Mouse (Mus musculus): Measurements from ENCODE around the gene Cers3. TPM values are rescaled to one million over a fixed set of nuclear protein-coding genes. Genes with fewer than 3 reads are reported as not detected.

Cers3 gene
- 0.27 and 0.40 TPM in 2 replicates for polyA plus RNA-seq (2014; fragmentation: Nextera tagmentation; extraction: Ambion mirVana)

GRCm38 (mm10) chr7:66743377-66743781, at the start of gene Cers3:
Gene Cers3 (plus strand): TSS chr7:66743504.
- no peak for DNase-seq (ENCODE audit: low spot score)
- Histone ChIP-seq H3K4me1 (replicated peaks; ENCODE audit: control insufficient read depth, insufficient read depth, low read length) (no peaks in the 10 kb centered on the region), H3K9ac (ENCODE audit: low read depth, low read length) (no peak within 1 kb of the TSS), H3K27me3 (replicated peaks; ENCODE audit: control insufficient read depth, insufficient read depth, low read length) (no peaks in the 10 kb centered on the region), H3K9me3 (ENCODE audit: control insufficient read depth, low read length) (no peaks in the 10 kb centered on the region), H3K4me3 (ENCODE audit: low read depth, low read length) (no peak within 1 kb of the TSS), H3K4me2 (no peak within 1 kb of the TSS), H3K27ac (ENCODE audit: low read depth, low read length) (no peak within 1 kb of the TSS), H3K36me3 (ENCODE audit: control insufficient read depth, insufficient read depth, low read length) (no peaks in the 10 kb centered on the region)
- WGBS, result 65% methylated on average over 9 of the region's 9 CpGs
- no peak for ATAC-seq (replicated peaks; ENCODE audit: low FRiP score)

- 64% methylated on average over 7 of the region's 7 CpGs for WGBS
- ATAC-seq (replicated peaks; ENCODE audit: low FRiP score), result no peak
- no peaks in the 10 kb centered on the region for H3K9me3 ChIP-seq (ENCODE audit: control insufficient read depth, low read length)
- H3K36me3 ChIP-seq (ENCODE audit: control insufficient read depth, insufficient read depth, low read length), result no peaks in the 10 kb centered on the region
- H3K4me1 ChIP-seq (replicated peaks; ENCODE audit: control insufficient read depth, insufficient read depth, low read length), result peaks cover 6% of the 10 kb centered on the region
- H3K4me2 ChIP-seq, result no peak overlapping the region
- H3K27ac ChIP-seq (ENCODE audit: low read depth, low read length), result no peak overlapping the region
- H3K27me3 ChIP-seq (replicated peaks; ENCODE audit: control insufficient read depth, insufficient read depth, low read length), result no peaks in the 10 kb centered on the region
- DNase-seq (ENCODE audit: low spot score), result no peak
- no peak overlapping the region for H3K4me3 ChIP-seq (ENCODE audit: low read depth, low read length)
- no peak overlapping the region for H3K9ac ChIP-seq (ENCODE audit: low read depth, low read length)
These were observed 48.8 kb upstream of the Cers3 start for GRCm38 (mm10) chr7:66694467-66694866.

GRCm38 (mm10) chr7:66702721-66703120, 40.6 kb upstream of the Cers3 start:
- 85% methylated on average over 7 of the region's 7 CpGs for WGBS
- Histone ChIP-seq H3K9me3 (ENCODE audit: control insufficient read depth, low read length) (no peaks in the 10 kb centered on the region), H3K4me1 (replicated peaks; ENCODE audit: control insufficient read depth, insufficient read depth, low read length) (no peaks in the 10 kb centered on the region), H3K36me3 (ENCODE audit: control insufficient read depth, insufficient read depth, low read length) (peaks cover 4% of the 10 kb centered on the region; the same call in 1 of the 2 replicates), H3K27me3 (replicated peaks; ENCODE audit: control insufficient read depth, insufficient read depth, low read length) (no peaks in the 10 kb centered on the region), H3K27ac (ENCODE audit: low read depth, low read length) (no peak overlapping the region), H3K4me3 (ENCODE audit: low read depth, low read length) (no peak overlapping the region), H3K9ac (ENCODE audit: low read depth, low read length) (no peak overlapping the region), H3K4me2 (no peak overlapping the region)
- DNase-seq (ENCODE audit: low spot score), result no peak
- ATAC-seq (replicated peaks; ENCODE audit: low FRiP score), result no peak

- H3K4me3 ChIP-seq (ENCODE audit: low read depth, low read length), result no peak overlapping the region
- H3K27me3 ChIP-seq (replicated peaks; ENCODE audit: control insufficient read depth, insufficient read depth, low read length), result no peaks in the 10 kb centered on the region
- DNase-seq (ENCODE audit: low spot score), result no peak
- WGBS, result 88% methylated on average over 3 of the region's 3 CpGs
- no peak overlapping the region for H3K9ac ChIP-seq (ENCODE audit: low read depth, low read length)
- ATAC-seq (replicated peaks; ENCODE audit: low FRiP score), result no peak
- peaks cover 4% of the 10 kb centered on the region; the same call in 1 of the 2 replicates for H3K36me3 ChIP-seq (ENCODE audit: control insufficient read depth, insufficient read depth, low read length)
- H3K4me1 ChIP-seq (replicated peaks; ENCODE audit: control insufficient read depth, insufficient read depth, low read length), result no peaks in the 10 kb centered on the region
- no peak overlapping the region for H3K4me2 ChIP-seq
- H3K9me3 ChIP-seq (ENCODE audit: control insufficient read depth, low read length), result no peaks in the 10 kb centered on the region
- H3K27ac ChIP-seq (ENCODE audit: low read depth, low read length), result no peak overlapping the region
These were observed 38.7 kb upstream of the Cers3 start for GRCm38 (mm10) chr7:66704631-66705030.

- Histone ChIP-seq H3K4me1 (replicated peaks; ENCODE audit: control insufficient read depth, insufficient read depth, low read length) (no peaks in the 10 kb centered on the region), H3K27me3 (replicated peaks; ENCODE audit: control insufficient read depth, insufficient read depth, low read length) (no peaks in the 10 kb centered on the region), H3K27ac (ENCODE audit: low read depth, low read length) (no peak overlapping the region), H3K9ac (ENCODE audit: low read depth, low read length) (no peak overlapping the region), H3K4me3 (ENCODE audit: low read depth, low read length) (no peak overlapping the region), H3K4me2 (no peak overlapping the region), H3K36me3 (ENCODE audit: control insufficient read depth, insufficient read depth, low read length) (peaks cover 4% of the 10 kb centered on the region; the same call in 1 of the 2 replicates), H3K9me3 (ENCODE audit: control insufficient read depth, low read length) (no peaks in the 10 kb centered on the region)
- no peak for ATAC-seq (replicated peaks; ENCODE audit: low FRiP score)
- no peak for DNase-seq (ENCODE audit: low spot score)
- WGBS, result 58% methylated on average over 2 of the region's 2 CpGs
These were observed 32.1 kb upstream of the Cers3 start for GRCm38 (mm10) chr7:66711166-66711565.

GRCm38 (mm10) chr7:66724514-66724913, 18.8 kb upstream of the Cers3 start:
- DNase-seq (ENCODE audit: low spot score), result no peak
- H3K9ac ChIP-seq (ENCODE audit: low read depth, low read length), result no peak overlapping the region
- ATAC-seq (replicated peaks; ENCODE audit: low FRiP score), result no peak
- H3K4me1 ChIP-seq (replicated peaks; ENCODE audit: control insufficient read depth, insufficient read depth, low read length), result no peaks in the 10 kb centered on the region
- H3K27ac ChIP-seq (ENCODE audit: low read depth, low read length), result no peak overlapping the region
- no peak overlapping the region for H3K4me2 ChIP-seq
- H3K4me3 ChIP-seq (ENCODE audit: low read depth, low read length), result no peak overlapping the region
- H3K27me3 ChIP-seq (replicated peaks; ENCODE audit: control insufficient read depth, insufficient read depth, low read length), result no peaks in the 10 kb centered on the region
- no peaks in the 10 kb centered on the region for H3K36me3 ChIP-seq (ENCODE audit: control insufficient read depth, insufficient read depth, low read length)
- H3K9me3 ChIP-seq (ENCODE audit: control insufficient read depth, low read length), result no peaks in the 10 kb centered on the region
- WGBS, result 84% methylated on average over 4 of the region's 4 CpGs

GRCm38 (mm10) chr7:66724954-66725353, 18.4 kb upstream of the Cers3 start:
- ATAC-seq (replicated peaks; ENCODE audit: low FRiP score) (no peak), DNase-seq (ENCODE audit: low spot score) (no peak)
- H3K27ac ChIP-seq (ENCODE audit: low read depth, low read length), result no peak overlapping the region
- WGBS, result 72% methylated on average over 6 of the region's 6 CpGs
- no peak overlapping the region for H3K9ac ChIP-seq (ENCODE audit: low read depth, low read length)
- H3K36me3 ChIP-seq (ENCODE audit: control insufficient read depth, insufficient read depth, low read length), result no peaks in the 10 kb centered on the region
- no peak overlapping the region for H3K4me3 ChIP-seq (ENCODE audit: low read depth, low read length)
- H3K27me3 ChIP-seq (replicated peaks; ENCODE audit: control insufficient read depth, insufficient read depth, low read length), result no peaks in the 10 kb centered on the region
- no peak overlapping the region for H3K4me2 ChIP-seq
- H3K9me3 ChIP-seq (ENCODE audit: control insufficient read depth, low read length), result no peaks in the 10 kb centered on the region
- no peaks in the 10 kb centered on the region for H3K4me1 ChIP-seq (replicated peaks; ENCODE audit: control insufficient read depth, insufficient read depth, low read length)

GRCm38 (mm10) chr7:66728072-66728471, 15.2 kb upstream of the Cers3 start:
- no peak for DNase-seq (ENCODE audit: low spot score)
- 94% methylated on average over 6 of the region's 6 CpGs for WGBS
- Histone ChIP-seq H3K9me3 (ENCODE audit: control insufficient read depth, low read length) (no peaks in the 10 kb centered on the region), H3K9ac (ENCODE audit: low read depth, low read length) (no peak overlapping the region), H3K36me3 (ENCODE audit: control insufficient read depth, insufficient read depth, low read length) (no peaks in the 10 kb centered on the region), H3K27me3 (replicated peaks; ENCODE audit: control insufficient read depth, insufficient read depth, low read length) (no peaks in the 10 kb centered on the region), H3K4me2 (no peak overlapping the region), H3K4me1 (replicated peaks; ENCODE audit: control insufficient read depth, insufficient read depth, low read length) (no peaks in the 10 kb centered on the region), H3K27ac (ENCODE audit: low read depth, low read length) (no peak overlapping the region), H3K4me3 (ENCODE audit: low read depth, low read length) (no peak overlapping the region)
- ATAC-seq (replicated peaks; ENCODE audit: low FRiP score), result no peak

- Histone ChIP-seq H3K4me3 (ENCODE audit: low read depth, low read length) (no peak overlapping the region), H3K36me3 (ENCODE audit: control insufficient read depth, insufficient read depth, low read length) (no peaks in the 10 kb centered on the region), H3K27me3 (replicated peaks; ENCODE audit: control insufficient read depth, insufficient read depth, low read length) (no peaks in the 10 kb centered on the region), H3K4me2 (no peak overlapping the region), H3K9ac (ENCODE audit: low read depth, low read length) (no peak overlapping the region), H3K27ac (ENCODE audit: low read depth, low read length) (no peak overlapping the region), H3K4me1 (replicated peaks; ENCODE audit: control insufficient read depth, insufficient read depth, low read length) (no peaks in the 10 kb centered on the region), H3K9me3 (ENCODE audit: control insufficient read depth, low read length) (no peaks in the 10 kb centered on the region)
- no peak for ATAC-seq (replicated peaks; ENCODE audit: low FRiP score)
- DNase-seq (ENCODE audit: low spot score), result no peak
- 69% methylated on average over 2 of the region's 2 CpGs for WGBS
These were observed 14.1 kb upstream of the Cers3 start for GRCm38 (mm10) chr7:66729232-66729631.

All from liver, embryonic 11.5 days (tissue).